In genomic region chr7:31135717-31136116, GRCm38 (mm10) we compare ENCODE assay signal across 24 mouse cellular contexts. TPM values are rescaled to one million over a fixed set of nuclear protein-coding genes. Genes with fewer than 3 reads are reported as not detected.
"Had no signal": no experiment of that assay in that cellular context is flagged by ENCODE, and none has a peak within 500 bp of the region (broad histone marks: within the 10 kb centered on the region; RNA-seq: fewer than 3 reads in every experiment).

No protein-coding gene starts in this region.

- H3K27me3 ChIP-seq: limb, embryonic 13.5 days; liver, embryonic 13.5 days; neural tube, embryonic 12.5 days; neural tube, embryonic 15.5 days had no signal

- DNase-seq: kidney, adult 2 months; kidney, postnatal 25 days; layer of hippocampus, adult 9-11 months; liver; liver, embryonic 13.5 days; lung, adult 2 months; lung, postnatal 14 days; lung, postnatal 4 days; midbrain, embryonic 14.5 days; right cerebral cortex, adult 18-20 months; right cerebral cortex, postnatal 14 days; right cerebral cortex, postnatal 4 days; thymus, postnatal 25 days had no signal

- H3K4me2 ChIP-seq: limb, embryonic 13.5 days; liver, embryonic 13.5 days; neural tube, embryonic 12.5 days; neural tube, embryonic 15.5 days had no signal

- H3K4me1 ChIP-seq: limb, embryonic 10.5 days; limb, embryonic 13.5 days; neural tube, embryonic 12.5 days; neural tube, embryonic 15.5 days had no signal

- H3K9ac ChIP-seq: limb, embryonic 13.5 days; liver, embryonic 13.5 days; neural tube, embryonic 12.5 days; neural tube, embryonic 15.5 days had no signal

- H3K27ac ChIP-seq: kidney, postnatal 0 days; layer of hippocampus, adult 2 months; limb, embryonic 10.5 days; limb, embryonic 13.5 days; liver, embryonic 13.5 days; neural tube, embryonic 12.5 days; neural tube, embryonic 15.5 days; stomach, postnatal 0 days had no signal

- H3K4me3 ChIP-seq: layer of hippocampus, adult 2 months; limb, embryonic 10.5 days; limb, embryonic 13.5 days; liver, embryonic 13.5 days; neural tube, embryonic 12.5 days; neural tube, embryonic 15.5 days had no signal

- H3K9me3 ChIP-seq: limb, embryonic 10.5 days; limb, embryonic 13.5 days; liver, embryonic 13.5 days; neural tube, embryonic 12.5 days; neural tube, embryonic 15.5 days had no signal

RNA-seq across cellular contexts. Expression of gene Scn1b, which starts 8.9 kb away (rescaled TPM):
- total RNA-seq: megakaryocyte-erythroid progenitor cell, adult 5-6 weeks had no signal

RNA-seq across cellular contexts. Expression of gene Fxyd3, which starts 59.2 kb away (rescaled TPM):
- total RNA-seq: layer of hippocampus, postnatal 25 days; left cerebral cortex, postnatal 25 days; megakaryocyte progenitor cell, adult 5-6 weeks; megakaryocyte-erythroid progenitor cell, adult 5-6 weeks had no signal
- polyA plus RNA-seq: midbrain, embryonic 14.5 days had no signal
